Mouse (Mus musculus) induced T-regulatory cell, adult 2 months (primary cell): ENCODE data around the gene Patj.
"Not testable (repeated sequence)": the region's sequence is repeated elsewhere in the genome, so short reads cannot be mapped to it uniquely, and the experiment has no call there.

Source experiments
- DNase-seq: peaks from one replicate; pipeline ENCODE4 v3.0.0-alpha.2; 2012; ENCODE audit warnings: low read depth

Patj gene

DNA sequence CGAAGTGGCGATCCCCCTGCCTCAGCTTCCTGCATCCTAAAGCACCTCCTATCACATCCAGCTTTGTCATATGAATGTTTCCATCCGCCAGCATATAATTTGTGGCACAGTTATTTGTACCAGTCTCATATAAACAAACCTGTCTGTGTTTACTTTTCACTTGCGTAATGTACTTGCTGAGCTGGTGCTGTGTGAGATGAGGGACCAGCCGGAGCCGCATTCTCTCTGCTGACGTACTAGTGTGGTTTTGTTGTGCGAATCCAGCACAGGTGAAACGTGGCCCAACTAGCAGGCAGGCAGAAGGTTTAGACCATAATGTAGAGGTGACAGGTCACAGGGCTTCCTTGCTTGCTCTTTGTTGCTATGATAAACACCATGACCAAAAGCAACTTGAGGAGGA is 171.9 kb downstream of the Patj start:
- DNase-seq, result no peak

DNA sequence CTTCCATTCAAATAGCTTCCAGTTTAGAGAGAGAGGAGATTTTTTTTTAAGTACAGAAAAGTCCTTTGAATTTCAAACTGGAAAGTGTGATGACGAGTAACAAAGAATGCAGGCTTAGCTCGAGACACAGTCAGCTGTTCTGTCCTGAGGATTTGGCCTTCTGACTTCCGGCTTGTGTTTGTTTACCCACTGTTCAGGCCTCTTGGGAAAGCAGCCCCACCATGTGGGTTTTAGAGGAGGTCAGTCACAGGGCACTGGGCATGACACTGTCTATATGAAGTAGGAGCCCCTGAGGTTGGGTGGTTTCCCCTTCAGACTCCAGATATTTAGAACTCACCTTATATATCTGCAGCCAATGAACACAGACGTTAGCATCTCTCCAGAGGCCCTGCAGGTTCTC is 174.3 kb downstream of the Patj start:
- no peak for DNase-seq

DNA sequence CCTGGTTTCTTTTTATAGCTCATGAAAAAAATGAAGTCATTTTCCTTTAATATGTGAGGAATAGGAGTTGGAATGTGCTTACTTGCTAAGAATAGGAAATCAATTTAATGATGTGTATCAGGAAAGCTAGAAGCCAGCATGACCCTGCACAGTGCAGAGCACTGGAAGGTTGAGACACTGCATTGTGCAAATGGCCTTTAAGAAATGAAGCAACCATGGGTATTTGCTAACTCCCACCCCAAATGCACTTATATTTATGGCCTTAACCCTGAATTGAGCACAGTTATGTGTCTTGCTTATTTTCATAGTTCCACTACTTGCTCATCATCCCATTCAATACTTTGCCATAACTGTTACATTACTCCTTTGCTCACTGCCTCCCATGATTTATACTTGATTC is 181.7 kb downstream of the Patj start:
- no peak for DNase-seq

DNA sequence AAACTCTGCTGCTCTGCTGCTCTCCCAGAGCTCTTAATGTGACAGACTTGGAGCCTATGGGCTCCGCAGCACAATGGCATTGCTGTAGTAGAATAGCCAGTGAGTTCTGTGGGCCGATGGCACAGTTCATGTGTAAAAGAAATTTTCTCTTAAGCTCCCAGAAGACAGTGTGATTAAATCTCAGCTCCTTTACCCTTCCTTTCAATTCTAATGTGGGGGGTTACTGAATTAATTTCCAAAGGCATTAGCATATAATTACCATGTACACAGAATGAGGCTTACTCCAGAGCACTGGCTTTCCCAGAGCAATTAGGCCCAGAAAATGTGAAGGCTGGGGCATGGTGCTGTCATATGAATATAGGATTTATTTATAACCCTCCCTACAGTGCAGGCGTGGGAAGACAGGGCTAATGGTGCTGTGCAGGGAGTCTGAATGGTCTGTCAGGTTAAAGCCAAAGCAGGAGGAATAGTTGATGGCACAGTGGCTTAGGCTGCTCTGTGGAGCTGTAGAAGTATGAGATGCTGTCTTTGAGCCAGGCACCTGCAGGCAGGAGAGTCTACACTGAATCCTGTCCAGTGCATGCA is 182.5 kb downstream of the Patj start:
- no peak for DNase-seq

DNA sequence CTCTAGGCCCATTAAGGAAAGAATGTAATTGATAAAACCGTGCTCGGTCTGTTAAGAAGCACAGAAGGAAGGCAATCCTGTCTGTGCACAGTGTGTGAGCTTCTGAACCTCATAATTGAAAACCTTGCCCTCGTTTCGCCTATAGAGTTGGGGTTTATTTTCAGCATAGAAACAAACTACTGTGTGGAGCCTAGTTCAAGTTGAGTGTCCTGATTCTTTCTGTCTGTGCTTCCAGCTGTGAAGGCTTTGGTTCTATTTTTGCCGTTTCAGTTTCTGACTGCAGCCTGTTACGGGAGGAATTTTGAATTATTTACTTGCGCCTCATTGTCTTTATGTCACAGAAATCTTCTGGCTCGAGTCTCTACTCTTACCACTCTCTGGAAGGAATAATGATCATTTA is 185.9 kb downstream of the Patj start:
- no peak for DNase-seq

DNA sequence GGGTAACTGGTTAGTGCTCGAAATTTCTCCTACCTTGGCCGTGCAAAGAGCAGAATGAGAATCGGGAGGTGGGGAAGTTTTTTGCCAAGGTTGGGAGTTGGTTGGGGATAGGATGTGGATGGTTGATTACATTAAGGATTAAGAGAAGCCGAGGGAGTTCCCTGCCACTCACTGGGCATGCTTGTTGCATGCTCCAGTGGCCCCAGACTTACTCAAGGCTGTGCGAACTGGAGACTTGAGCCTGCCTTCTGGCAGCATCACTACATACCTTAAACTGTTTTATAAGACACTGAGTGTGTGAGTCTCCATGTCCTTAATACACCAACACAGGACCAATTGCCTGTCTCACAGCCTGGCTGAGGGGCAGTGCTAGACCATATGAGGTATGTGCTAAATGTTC is 188.4 kb downstream of the Patj start:
- DNase-seq, result no peak

- DNase-seq, result no peak
Measured at GRCm38 (mm10) chr4:98586303-98586702, 190.7 kb downstream of the Patj start.

DNA sequence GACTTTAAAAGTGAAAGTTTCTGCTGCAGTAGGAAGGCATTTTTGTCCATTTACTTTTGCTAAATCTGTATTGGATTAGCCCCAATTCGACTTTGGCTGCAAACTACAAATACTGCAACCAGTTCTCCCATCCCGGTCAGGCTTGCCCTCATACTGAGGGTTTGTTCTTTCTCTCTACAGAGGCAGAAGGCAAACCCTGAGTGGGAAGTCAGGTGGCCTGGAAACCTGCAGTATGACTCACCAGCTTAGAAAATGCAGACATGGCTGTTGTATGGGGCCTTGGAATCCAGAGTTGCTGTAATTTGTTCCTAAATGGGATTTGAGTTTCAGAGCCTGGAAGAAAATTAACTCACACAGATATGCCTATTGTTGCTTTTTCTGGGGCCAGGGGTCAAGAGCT is 192.1 kb downstream of the Patj start:
- no peak for DNase-seq

DNA sequence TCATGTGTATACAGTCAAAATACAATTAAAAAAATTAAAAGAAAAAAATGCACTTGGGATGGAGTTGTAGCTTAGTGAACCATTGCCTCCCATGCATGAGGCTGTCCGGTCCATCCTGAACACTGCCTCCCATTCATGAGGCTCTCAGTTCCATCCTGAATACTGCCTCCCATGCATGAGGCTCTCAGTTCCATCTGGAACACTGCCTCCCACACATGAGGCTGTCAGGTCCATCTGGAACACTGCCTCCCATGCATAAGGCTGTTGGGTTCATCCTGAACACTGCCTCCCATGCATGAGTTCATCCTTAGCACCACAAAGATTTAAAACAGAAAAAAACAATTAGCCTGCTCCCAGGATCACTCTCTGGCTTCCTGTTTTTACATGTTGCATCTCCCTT is 198.4 kb downstream of the Patj start:
- no peak for DNase-seq

GRCm38 (mm10) chr4:98598546-98598971 is 203.0 kb downstream of the Patj start:
- no peak for DNase-seq

- DNase-seq, result no peak
Measured at GRCm38 (mm10) chr4:98599358-98599757, 203.8 kb downstream of the Patj start.

DNA sequence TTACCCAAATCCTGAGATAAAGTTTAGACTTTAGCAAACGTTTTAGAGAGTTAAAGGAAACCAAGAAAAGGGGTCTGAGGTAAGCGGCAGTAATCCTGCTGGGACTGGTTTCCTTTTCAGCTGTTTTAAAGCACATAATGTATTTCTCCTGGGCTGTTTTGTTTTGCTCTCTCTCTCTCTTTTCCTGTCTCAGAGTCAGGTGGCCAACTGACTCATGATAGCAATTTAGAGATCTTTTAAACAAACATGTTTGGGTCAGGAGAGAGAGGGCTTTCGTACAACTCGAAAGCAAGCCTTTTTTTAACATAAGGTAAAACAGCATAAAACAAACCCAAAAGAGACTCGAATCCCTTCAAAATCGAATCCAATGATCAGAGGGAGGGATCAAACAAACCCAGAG is 207.5 kb downstream of the Patj start:
- DNase-seq, result no peak

GRCm38 (mm10) chr4:98610501-98610900 is 214.9 kb downstream of the Patj start:
- DNase-seq, result no peak

GRCm38 (mm10) chr4:98614395-98614794 is 218.8 kb downstream of the Patj start:
- no peak for DNase-seq

DNA sequence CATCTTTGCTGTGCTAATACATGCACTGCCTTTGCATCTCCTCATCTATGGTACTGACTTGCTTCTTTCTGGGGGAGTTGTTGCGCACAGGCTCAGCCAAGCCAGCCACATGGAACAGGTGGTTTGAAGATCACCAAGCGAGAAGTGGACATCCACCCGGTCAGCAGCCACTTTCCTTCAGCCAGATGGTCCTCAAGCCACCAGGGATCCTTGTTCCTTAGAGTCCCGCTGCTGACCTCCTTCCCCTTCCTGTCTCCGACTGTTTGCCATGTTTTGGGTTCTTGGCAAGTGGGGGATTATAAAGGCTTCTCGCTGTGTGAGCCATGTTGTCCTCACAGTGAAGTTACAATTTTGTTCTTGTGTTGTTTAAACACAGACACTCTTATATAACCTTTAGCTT is 223.6 kb downstream of the Patj start:
- no peak for DNase-seq

GRCm38 (mm10) chr4:98620986-98621784 is 225.6 kb downstream of the Patj start:
- no peak for DNase-seq

DNA sequence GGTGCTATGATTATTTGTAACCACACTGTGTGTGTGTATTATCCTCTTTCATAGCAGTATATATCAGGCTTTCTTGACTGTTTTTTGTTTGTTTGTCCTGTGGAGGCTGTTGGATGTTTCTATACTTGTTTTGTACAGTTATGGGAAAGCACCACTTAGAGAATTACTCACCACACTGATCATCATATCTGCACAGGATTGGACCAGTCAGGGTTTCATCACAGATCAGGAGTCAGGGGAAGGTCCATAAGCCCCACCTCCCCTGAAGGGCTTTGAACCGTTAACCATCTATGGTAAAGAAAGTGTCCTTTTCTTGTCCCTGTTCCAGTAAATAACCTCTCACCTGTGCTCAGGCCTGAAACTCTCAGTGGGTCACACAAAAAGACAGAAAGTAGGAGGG is 226.6 kb downstream of the Patj start:
- peak; percentile 32 for DNase-seq

- no peak for DNase-seq
Measured at GRCm38 (mm10) chr4:98622996-98623673, 227.6 kb downstream of the Patj start.

GRCm38 (mm10) chr4:98628286-98628685 is 232.7 kb downstream of the Patj start:
- no peak for DNase-seq

- DNase-seq, result not testable (repeated sequence)
Measured at GRCm38 (mm10) chr4:98629217-98629616, 233.6 kb downstream of the Patj start.

GRCm38 (mm10) chr4:98635140-98635837 is 239.7 kb downstream of the Patj start:
- DNase-seq, result no peak

GRCm38 (mm10) chr4:98638731-98639130 is 243.1 kb downstream of the Patj start:
- DNase-seq, result no peak

DNA sequence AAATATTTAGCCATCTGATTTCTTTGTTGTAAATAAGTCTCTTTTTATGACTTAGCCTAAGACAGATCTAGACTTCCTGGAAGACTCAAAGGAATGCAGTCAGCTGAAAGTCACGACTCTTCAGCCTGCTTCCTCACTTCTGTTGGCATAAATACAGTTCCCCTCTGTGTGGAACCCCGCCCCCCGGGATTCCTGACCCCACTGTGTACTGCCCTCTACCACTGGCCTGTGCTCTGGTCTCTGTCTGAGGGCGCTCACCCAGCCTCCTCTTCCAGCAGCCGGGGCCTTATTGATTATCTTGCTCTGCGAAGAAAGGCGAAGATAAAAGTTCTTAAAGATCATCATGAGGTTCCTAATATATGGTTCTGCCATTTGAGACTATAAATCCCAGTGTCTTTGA is 258.1 kb downstream of the Patj start:
- DNase-seq, result no peak
